Mouse (Mus musculus) ES-E14 (cell line): ENCODE data around the gene Fgd2.

Experiments used
- CHD2 ChIP-seq: IDR thresholded peaks from 2 replicates; pipeline ENCODE4 v1.6.1; 2014; ENCODE audit warnings: mild to moderate bottlenecking, low read depth, low read length, inconsistent platforms
- HCFC1 ChIP-seq: IDR thresholded peaks from 2 replicates; pipeline ENCODE4 v1.6.1; 2012; ENCODE audit warnings: low read length, inconsistent platforms, borderline replicate concordance; ENCODE audit not compliant: insufficient read depth
- MAFK ChIP-seq: IDR thresholded peaks from 2 replicates; pipeline ENCODE4 v1.6.1; 2014; ENCODE audit warnings: mild to moderate bottlenecking, low read depth, low read length, inconsistent platforms; ENCODE audit not compliant: insufficient read depth
- ZC3H11A ChIP-seq: IDR thresholded peaks from 2 replicates; pipeline ENCODE4 v1.6.1; 2012; ENCODE audit warnings: low read depth, mild to moderate bottlenecking, inconsistent platforms, low read length, borderline replicate concordance

GRCm38 (mm10) chr17:29384850-29385438 lies 24.2 kb downstream of the Fgd2 start:
- TF ChIP-seq HCFC1 (no peak), MAFK (no peak), ZC3H11A (no peak), CHD2 (no peak)
